ENCODE assay signal across 9 mouse cellular contexts in the genomic region with DNA sequence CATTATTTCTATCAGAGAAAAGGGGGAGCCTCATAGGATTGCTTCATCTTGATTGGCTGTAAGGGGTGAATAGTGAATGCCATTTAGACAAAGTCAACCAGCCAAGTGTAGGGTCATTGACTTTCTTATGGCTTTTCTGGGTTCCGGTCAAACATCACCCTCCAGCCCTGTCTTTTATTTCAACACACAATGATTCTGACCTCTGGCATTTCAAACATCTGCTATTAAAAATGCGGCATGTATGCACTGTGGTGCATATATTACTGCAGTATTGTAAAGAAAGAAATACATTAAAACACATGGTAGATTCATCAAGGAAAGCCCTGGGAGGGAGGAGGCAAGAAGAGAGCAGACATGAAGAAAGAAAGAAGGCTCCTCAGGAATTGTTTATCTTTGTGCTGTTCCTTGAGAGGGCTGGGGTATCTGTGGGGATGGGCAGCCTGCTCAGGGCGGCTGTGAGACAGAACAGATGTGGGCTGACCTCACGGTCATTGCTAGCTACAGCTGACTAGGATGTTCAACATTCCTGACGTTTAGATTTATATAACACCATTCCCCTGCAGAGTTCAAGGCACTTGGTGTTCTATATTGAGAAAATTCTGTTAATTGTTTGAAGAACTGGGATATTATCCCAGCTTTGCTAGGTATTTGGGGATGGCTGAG.
DNase-seq lines count a peak whose midpoint lies in the region; ATAC-seq and TF ChIP-seq lines count a peak whose summit lies in the region.
"Had no signal": no experiment of that assay in that cellular context is flagged by ENCODE, and none has a peak within 500 bp of the region (broad histone marks: within the 10 kb centered on the region; RNA-seq: fewer than 3 reads in every experiment).

No protein-coding gene starts in this region.

- no peak for TF ChIP-seq CTCF in lung, adult 2 months (IDR thresholded peaks at IDR 0.05; ENCODE audit: insufficient read depth, low read length)

- no peak overlapping the region for H3K4me3 ChIP-seq in limb, embryonic 11.5 days (ENCODE audit: low read depth, low read length)
- H3K4me3 ChIP-seq in limb, embryonic 10.5 days = no peak overlapping the region
- no peak overlapping the region for H3K4me3 ChIP-seq in embryonic facial prominence, embryonic 12.5 days
- H3K4me3 ChIP-seq in lung, adult 2 months (replicated peaks; ENCODE audit: extremely low read depth, low read depth, low read length) = no peak overlapping the region
- H3K4me3 ChIP-seq in stomach, embryonic 16.5 days (replicated peaks; ENCODE audit: low read length) = no peak overlapping the region

- H3K36me3 ChIP-seq in limb, embryonic 11.5 days (ENCODE audit: control insufficient read depth, insufficient read depth, low read length) = no peaks in the 10 kb centered on the region
- H3K36me3 ChIP-seq in limb, embryonic 10.5 days = no peaks in the 10 kb centered on the region
- no peaks in the 10 kb centered on the region for H3K36me3 ChIP-seq in embryonic facial prominence, embryonic 12.5 days
- no peaks in the 10 kb centered on the region for H3K36me3 ChIP-seq in stomach, embryonic 16.5 days (ENCODE audit: control insufficient read depth, insufficient read depth, low read length)

- TF ChIP-seq POLR2A in lung, adult 2 months (IDR thresholded peaks at IDR 0.05; ENCODE audit: borderline replicate concordance, extremely low read depth, low read depth, low read length) = no peak

- H3K4me2 ChIP-seq in limb, embryonic 11.5 days (ENCODE audit: low read depth, severe bottlenecking) = no peak overlapping the region
- H3K4me2 ChIP-seq in embryonic facial prominence, embryonic 12.5 days (replicated peaks) = no peak overlapping the region
- H3K4me2 ChIP-seq in stomach, embryonic 16.5 days (ENCODE audit: low read depth, low read length) = no peak overlapping the region

- no peaks in the 10 kb centered on the region for H3K4me1 ChIP-seq in limb, embryonic 11.5 days (ENCODE audit: control insufficient read depth, insufficient read depth, low read length)
- H3K4me1 ChIP-seq in limb, embryonic 10.5 days = peaks cover 5% of the 10 kb centered on the region; the same call in 1 of the 2 replicates
- peaks cover 5% of the 10 kb centered on the region; the same call in 1 of the 2 replicates for H3K4me1 ChIP-seq in embryonic facial prominence, embryonic 12.5 days
- no peaks in the 10 kb centered on the region for H3K4me1 ChIP-seq in lung, adult 2 months (ENCODE audit: control insufficient read depth, insufficient read depth, low read length)
- H3K4me1 ChIP-seq in stomach, embryonic 16.5 days (ENCODE audit: control insufficient read depth, insufficient read depth, low read length) = no peaks in the 10 kb centered on the region

- H3K9me3 ChIP-seq in limb, embryonic 11.5 days (ENCODE audit: control insufficient read depth, low read length) = no peaks in the 10 kb centered on the region
- H3K9me3 ChIP-seq in limb, embryonic 10.5 days (replicated peaks) = no peaks in the 10 kb centered on the region
- H3K9me3 ChIP-seq in embryonic facial prominence, embryonic 12.5 days = no peaks in the 10 kb centered on the region
- H3K9me3 ChIP-seq in stomach, embryonic 16.5 days (replicated peaks; ENCODE audit: control insufficient read depth, low read length) = no peaks in the 10 kb centered on the region

- peak; percentile 17; the same call in 1 of the 2 replicates for ATAC-seq in limb, embryonic 11.5 days (ENCODE audit: insufficient number of reproducible peaks, low FRiP score, low TSS enrichment, low read depth)
- peak; percentile 71; the same call in 1 of the 2 replicates for ATAC-seq in embryonic facial prominence, embryonic 12.5 days (ENCODE audit: insufficient number of reproducible peaks, insufficient read depth, low FRiP score, low TSS enrichment)
- peak; percentile 83 for ATAC-seq in stomach, embryonic 16.5 days (ENCODE audit: insufficient read depth, low FRiP score)
- no peak for ATAC-seq in granulocyte monocyte progenitor cell, adult 5-6 weeks (replicated peaks; ENCODE audit: poor library complexity, severe bottlenecking)
- ATAC-seq: inflammation-experienced regulatory T-cells, adult 6 months had no signal

- no peaks in the 10 kb centered on the region for H3K27me3 ChIP-seq in limb, embryonic 11.5 days (ENCODE audit: control insufficient read depth, insufficient read depth, low read length)
- H3K27me3 ChIP-seq in limb, embryonic 10.5 days (ENCODE audit: low read depth, poor library complexity, severe bottlenecking) = peaks cover 13% of the 10 kb centered on the region
- H3K27me3 ChIP-seq in embryonic facial prominence, embryonic 12.5 days = no peaks in the 10 kb centered on the region
- H3K27me3 ChIP-seq in stomach, embryonic 16.5 days (ENCODE audit: control insufficient read depth, insufficient read depth, low read length) = no peaks in the 10 kb centered on the region

- H3K9ac ChIP-seq in limb, embryonic 11.5 days (ENCODE audit: low read length) = no peak overlapping the region
- H3K9ac ChIP-seq in embryonic facial prominence, embryonic 12.5 days = no peak overlapping the region
- no peak overlapping the region for H3K9ac ChIP-seq in stomach, embryonic 16.5 days (ENCODE audit: low read length)

- WGBS in limb, embryonic 11.5 days = 45% methylated on average over 5 of the region's 5 CpGs
- 46% methylated on average over 5 of the region's 5 CpGs for WGBS in limb, embryonic 10.5 days
- WGBS in embryonic facial prominence, embryonic 12.5 days = 30% methylated on average over 5 of the region's 5 CpGs
- WGBS in lung, adult 2 months = 30% methylated on average over 5 of the region's 5 CpGs
- 22% methylated on average over 5 of the region's 5 CpGs for WGBS in stomach, embryonic 16.5 days

- DNase-seq in limb, embryonic 11.5 days (ENCODE audit: low spot score) = peak; percentile 20
- DNase-seq in limb, embryonic 10.5 days (ENCODE audit: low spot score) = no peak
- DNase-seq in lung, adult 2 months = peak; percentile 8
- no peak for DNase-seq in adrenal gland, adult 18-20 months (ENCODE audit: low spot score in 2 of 2)
- DNase-seq: cerebellum, adult 8-10 months had no signal

- H3K27ac ChIP-seq in limb, embryonic 11.5 days (replicated peaks; ENCODE audit: low read depth, low read length) = no peak overlapping the region
- no peak overlapping the region for H3K27ac ChIP-seq in limb, embryonic 10.5 days
- H3K27ac ChIP-seq in embryonic facial prominence, embryonic 12.5 days = no peak overlapping the region
- no peak overlapping the region for H3K27ac ChIP-seq in stomach, embryonic 16.5 days (ENCODE audit: low read length)

Comparison
In these comparisons a context has a peak if more than half of its experiments do, and no peak if none do; other contexts are left out.
1. DNase-seq: peak in limb, embryonic 11.5 days (single experiment) and lung, adult 2 months (single experiment); none in limb, embryonic 10.5 days (single experiment) and adrenal gland, adult 18-20 months (0 of 2).